Mouse (Mus musculus) myocyte (in vitro differentiated cells): ENCODE measurements at regions not wholly inside any gene's neighbourhood (a gene's known extent, or its start where the extent isn't known, plus 50 kb on each side); places are given as distances from the start of the nearest gene placed in this dataset.

Source experiments
- H3K27me3 ChIP-seq: one replicate; pipeline ENCODE4 v1.6.1; 2011; ENCODE audit not compliant: control insufficient read depth, insufficient read depth, insufficient read length
- H3K36me3 ChIP-seq: one replicate; pipeline ENCODE4 v1.6.1; 2011; ENCODE audit not compliant: control insufficient read depth, insufficient read depth
- H3K4me2 ChIP-seq: one replicate; pipeline ENCODE4 v1.6.1; 2011; ENCODE audit warnings: low read depth, control low read depth
- H3K4me3 ChIP-seq: one replicate; pipeline ENCODE4 v1.5.1; 2011; ENCODE audit warnings: mild to moderate bottlenecking, control low read depth, moderate library complexity
- H3K79me2 ChIP-seq: one replicate; pipeline ENCODE4 v1.6.1; 2011; ENCODE audit not compliant: control insufficient read depth, insufficient read depth
- H3ac ChIP-seq: one replicate; pipeline ENCODE4 v1.6.1; 2011; ENCODE audit not compliant: control insufficient read depth, insufficient read length
- POLR2A ChIP-seq: IDR thresholded peaks from one replicate; pipeline ENCODE4 v1.6.1; 2011; ENCODE audit warnings: low read depth, mild to moderate bottlenecking, control low read depth, moderate library complexity; ENCODE audit not compliant: insufficient read length
- POLR2AphosphoS2 ChIP-seq: IDR thresholded peaks from one replicate; pipeline ENCODE4 v1.6.1; 2011; ENCODE audit warnings: low read depth, control low read depth; ENCODE audit not compliant: insufficient read length
- REST ChIP-seq: IDR thresholded peaks from one replicate; pipeline ENCODE4 v1.6.1; 2011; ENCODE audit warnings: mild to moderate bottlenecking, control low read depth, moderate library complexity; ENCODE audit not compliant: insufficient read depth, insufficient read length

DNA sequence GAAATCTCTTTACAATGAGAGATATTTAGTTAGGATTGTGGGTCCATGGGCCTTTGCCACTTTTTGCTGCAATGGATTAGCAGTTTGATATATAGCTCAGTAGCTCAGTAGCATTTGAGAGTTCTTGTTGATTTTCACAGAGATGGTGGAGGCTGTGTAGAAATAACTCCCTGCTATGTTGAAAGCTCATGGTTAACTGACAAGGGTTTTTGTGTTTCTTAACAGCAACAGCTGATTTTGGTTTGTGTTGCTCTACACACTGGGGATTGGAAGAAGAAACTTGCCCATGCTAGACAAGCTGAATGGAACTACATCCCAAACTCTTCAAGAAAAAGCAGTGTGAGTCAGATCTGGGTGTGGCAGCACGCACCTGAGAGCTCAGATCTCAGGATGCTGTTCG, 50.6 kb upstream of the Mark1 start:
- TF ChIP-seq REST (no peak), POLR2AphosphoS2 (no peak), POLR2A (no peak)
- Histone ChIP-seq H3K79me2 (no peaks in the 10 kb centered on the region), H3K4me2 (no peak overlapping the region), H3ac (no peak overlapping the region), H3K4me3 (no peak overlapping the region), H3K27me3 (no peaks in the 10 kb centered on the region), H3K36me3 (no peaks in the 10 kb centered on the region)
